Mouse (Mus musculus) limb, embryonic 14.5 days (tissue): ENCODE results near the gene Gramd1b. TPM values are rescaled to one million over a fixed set of nuclear protein-coding genes. Genes with fewer than 3 reads are reported as not detected.

ENCODE experiments used
- ATAC-seq: fragments of 200-750 bp; cut with Nextera tagmentation; 2 replicates; pipeline ENCODE4 v1.8.0; 2017; ENCODE audit warnings: low read depth, moderate number of reproducible peaks, moderate TSS enrichment; ENCODE audit not compliant: low FRiP score
- DNase-seq: peaks from one replicate; pipeline ENCODE4 v3.0.0-alpha.2; 2015; ENCODE audit warnings: low spot score
- H3K27ac ChIP-seq: fragments of 300-500 bp; sonication (generic); replicated peaks from 2 replicates; pipeline ENCODE4 v1.5.1; 2014; ENCODE audit warnings: low read depth, mild to moderate bottlenecking, low read length, moderate library complexity, mixed read lengths
- H3K27me3 ChIP-seq: fragments of 300-500 bp; sonication (generic); 2 replicates; pipeline ENCODE4 v1.6.1; 2014; ENCODE audit warnings: low read length, mixed read lengths; ENCODE audit not compliant: control insufficient read depth, insufficient read depth
- H3K36me3 ChIP-seq: fragments of 300-500 bp; sonication (generic); 2 replicates; pipeline ENCODE4 v1.6.1; 2014; ENCODE audit warnings: mild to moderate bottlenecking, low read length, moderate library complexity, mixed read lengths; ENCODE audit not compliant: control insufficient read depth, insufficient read depth
- H3K4me1 ChIP-seq: fragments of 300-500 bp; sonication (generic); 2 replicates; pipeline ENCODE4 v1.6.1; 2014; ENCODE audit warnings: antibody characterized with exemption, low read length, mixed read lengths; ENCODE audit not compliant: control insufficient read depth, insufficient read depth
- H3K4me2 ChIP-seq: fragments of 300-500 bp; sonication (generic); replicated peaks from 2 replicates; pipeline ENCODE4 v1.6.1; 2014; ENCODE audit warnings: low read depth, mild to moderate bottlenecking, low read length, moderate library complexity; ENCODE audit not compliant: severe bottlenecking
- H3K4me3 ChIP-seq: fragments of 300-500 bp; sonication (generic); replicated peaks from 2 replicates; pipeline ENCODE4 v1.5.1; 2014; ENCODE audit warnings: low read length
- H3K9ac ChIP-seq: fragments of 300-500 bp; sonication (generic); 2 replicates; pipeline ENCODE4 v1.6.1; 2014; ENCODE audit warnings: mild to moderate bottlenecking, low read depth, low read length, moderate library complexity; ENCODE audit not compliant: severe bottlenecking
- H3K9me3 ChIP-seq: fragments of 300-500 bp; sonication (generic); 2 replicates; pipeline ENCODE4 v1.6.1; 2016; ENCODE audit warnings: low read length; ENCODE audit not compliant: control insufficient read depth
- POLR2A ChIP-seq: fragments of 200-500 bp; IDR thresholded peaks from 2 replicates; pipeline ENCODE4 v1.8.0; 2012; ENCODE audit warnings: inconsistent platforms, mild to moderate bottlenecking, moderate library complexity, borderline replicate concordance; ENCODE audit not compliant: insufficient read depth, insufficient read length; ENCODE audit errors: extremely low read depth
- WGBS: fragments of 180-500 bp; shearing (Covaris S2); extraction: QIAGEN DNeasy Blood & Tissue Kit; methylation state at CpG from one replicate; pipeline ENCODE4 v1.1.7; 2014; 5-methylcytosine and 5-hydroxymethylcytosine counted together
- polyA plus RNA-seq, 2 experiments: library from polyadenylated mRNA; depleted of rRNA in 1 of 2; stranded (reverse) in 1 of 2; unstranded in 1 of 2; fragments of >200 nt; fragmentation: Nextera tagmentation in 1 of 2; extraction: Ambion mirVana in 1 of 2; gene quantifications; 2 replicates each; pipeline versions ENCODE4 v1.2.1 to v1.2.3; 2012 to 2014

Gene Gramd1b
- polyA plus RNA-seq, 2 experiments = 3.6 to 11.3 TPM

DNA sequence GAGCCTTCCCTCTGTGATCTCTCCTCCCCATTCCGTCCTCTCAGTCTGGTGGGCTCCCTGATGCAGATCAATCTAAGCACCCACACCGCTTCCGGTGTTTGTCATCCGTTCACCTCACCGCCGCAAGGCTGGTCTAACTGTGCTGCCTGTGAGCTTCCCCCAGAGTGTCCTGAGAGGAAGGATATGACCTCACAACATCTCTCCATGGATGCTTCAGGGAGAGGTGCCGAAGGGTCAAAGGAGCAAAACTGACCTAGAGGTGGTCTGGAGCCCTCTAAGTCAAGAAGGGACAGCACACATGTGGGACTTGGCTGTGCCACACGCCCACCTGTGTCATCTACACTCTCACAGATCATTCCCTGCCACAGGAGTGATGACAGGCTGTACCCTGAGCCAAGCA lies 228.8 kb downstream of the Gramd1b start:
- H3K27me3 ChIP-seq = no peaks in the 10 kb centered on the region
- no peak overlapping the region for H3K4me2 ChIP-seq
- no peaks in the 10 kb centered on the region for H3K9me3 ChIP-seq
- 88% methylated on average over 8 of the region's 8 CpGs for WGBS
- no peak for TF ChIP-seq POLR2A
- no peak for DNase-seq
- H3K36me3 ChIP-seq = peaks cover 18% of the 10 kb centered on the region
- no peak overlapping the region for H3K9ac ChIP-seq
- no peak overlapping the region for H3K4me3 ChIP-seq
- ATAC-seq = no peak
- no peaks in the 10 kb centered on the region for H3K4me1 ChIP-seq
- no peak overlapping the region for H3K27ac ChIP-seq

DNA sequence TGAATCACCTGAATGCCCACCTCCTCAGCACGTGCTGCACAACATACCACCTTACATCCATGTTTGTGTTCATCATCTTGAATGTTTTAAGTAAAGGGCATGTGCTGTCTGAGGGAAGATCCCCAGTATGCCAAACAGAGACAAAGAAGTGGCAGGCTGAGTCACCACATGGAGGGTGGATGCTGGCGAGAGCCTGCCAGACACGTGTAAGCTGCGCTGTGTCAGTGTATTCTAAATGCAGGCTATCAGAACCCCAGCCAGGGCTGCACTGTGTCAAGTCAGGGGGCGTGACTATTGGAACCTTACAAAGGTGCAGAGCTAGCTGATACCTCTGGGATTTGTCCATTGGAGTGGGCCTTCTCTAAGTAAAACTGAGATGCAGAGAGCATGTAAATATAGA lies 229.7 kb downstream of the Gramd1b start:
- no peak overlapping the region for H3K27ac ChIP-seq
- peaks cover 15% of the 10 kb centered on the region for H3K36me3 ChIP-seq
- H3K9me3 ChIP-seq = no peaks in the 10 kb centered on the region
- TF ChIP-seq POLR2A = no peak
- 86% methylated on average over 5 of the region's 5 CpGs for WGBS
- no peak overlapping the region for H3K4me3 ChIP-seq
- ATAC-seq (no peak), DNase-seq (no peak)
- no peak overlapping the region for H3K9ac ChIP-seq
- H3K4me1 ChIP-seq = no peaks in the 10 kb centered on the region
- H3K4me2 ChIP-seq = no peak overlapping the region
- no peaks in the 10 kb centered on the region for H3K27me3 ChIP-seq

DNA sequence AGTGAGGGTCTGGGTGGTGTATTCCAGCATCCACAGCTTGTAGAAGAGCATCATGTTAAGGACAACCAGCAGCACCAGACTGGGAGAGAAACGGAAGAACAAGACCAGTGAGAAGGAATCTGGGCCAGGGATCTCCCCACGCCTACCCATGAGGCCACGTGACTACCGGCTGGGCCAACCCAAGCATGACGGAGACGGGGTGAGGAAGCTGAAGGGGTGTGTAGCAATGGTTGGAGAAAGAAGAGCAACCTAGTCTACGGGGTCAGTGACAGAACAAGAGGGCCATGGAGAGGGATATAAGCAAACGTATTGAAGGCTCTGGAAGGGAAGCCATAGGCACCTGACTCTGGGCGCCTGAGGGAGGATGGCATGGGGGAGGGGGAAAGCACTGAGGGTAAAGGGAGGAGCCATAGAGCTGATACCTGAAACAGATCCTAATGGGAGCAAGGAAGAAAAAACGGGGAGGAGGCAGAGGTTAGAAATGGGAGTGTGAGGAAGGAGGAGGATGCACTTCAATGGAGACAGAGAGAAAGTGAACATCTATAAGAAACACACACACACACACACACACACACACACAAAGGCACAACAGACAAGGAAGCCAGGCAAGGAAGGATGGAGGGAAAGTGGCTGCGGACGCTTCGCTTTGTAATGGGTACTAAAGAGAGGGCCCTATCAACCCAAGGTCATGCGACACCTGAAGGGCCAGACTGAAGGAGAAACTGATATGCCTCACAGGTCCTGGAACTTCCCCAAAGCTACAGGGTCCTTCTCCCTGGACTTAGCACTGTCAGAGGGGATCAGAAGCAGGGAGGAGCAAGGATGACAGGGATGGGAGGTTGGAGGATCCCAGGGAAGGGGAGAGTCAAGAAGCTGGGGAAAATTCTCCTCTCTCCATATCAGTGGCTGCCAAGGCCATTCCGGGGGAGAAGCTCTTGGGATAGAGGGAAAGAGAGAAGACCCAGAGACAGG lies 230.9 kb downstream of the Gramd1b start:
- 90% methylated on average over 15 of the region's 15 CpGs for WGBS
- ATAC-seq = no peak
- Histone ChIP-seq H3K27me3 (no peaks in the 10 kb centered on the region), H3K9me3 (no peaks in the 10 kb centered on the region), H3K4me1 (no peaks in the 10 kb centered on the region), H3K27ac (no peak overlapping the region), H3K9ac (no peak overlapping the region), H3K36me3 (peaks cover 13% of the 10 kb centered on the region), H3K4me3 (no peak overlapping the region), H3K4me2 (no peak overlapping the region)
- no peak for DNase-seq
- TF ChIP-seq POLR2A = no peak

DNA sequence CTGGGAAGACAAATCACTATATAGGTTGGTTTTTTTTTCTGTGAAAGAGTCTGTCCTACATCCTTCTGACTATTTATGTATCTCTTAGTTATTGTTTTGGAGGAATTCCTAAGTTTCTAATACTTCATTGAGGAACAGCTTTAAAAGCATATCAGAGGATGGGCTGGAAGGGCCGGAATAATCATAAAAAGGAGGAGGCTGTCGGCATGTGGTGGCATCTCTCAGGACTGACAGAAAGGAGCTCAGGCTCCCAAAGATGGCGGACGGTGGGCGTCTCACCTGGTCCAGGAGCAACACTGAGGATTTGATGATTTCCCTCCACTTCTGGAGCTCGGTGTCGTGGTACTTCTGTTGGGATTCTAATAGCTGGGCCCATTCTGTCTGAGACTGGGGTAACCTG lies 231.9 kb downstream of the Gramd1b start:
- ATAC-seq (no peak), DNase-seq (no peak)
- H3K36me3 ChIP-seq = peaks cover 13% of the 10 kb centered on the region
- H3K27me3 ChIP-seq = no peaks in the 10 kb centered on the region
- no peak overlapping the region for H3K27ac ChIP-seq
- H3K4me3 ChIP-seq = no peak overlapping the region
- no peaks in the 10 kb centered on the region for H3K4me1 ChIP-seq
- no peak for TF ChIP-seq POLR2A
- 96% methylated on average over 7 of the region's 7 CpGs for WGBS
- H3K9ac ChIP-seq = no peak overlapping the region
- H3K4me2 ChIP-seq = no peak overlapping the region
- H3K9me3 ChIP-seq = no peaks in the 10 kb centered on the region

DNA sequence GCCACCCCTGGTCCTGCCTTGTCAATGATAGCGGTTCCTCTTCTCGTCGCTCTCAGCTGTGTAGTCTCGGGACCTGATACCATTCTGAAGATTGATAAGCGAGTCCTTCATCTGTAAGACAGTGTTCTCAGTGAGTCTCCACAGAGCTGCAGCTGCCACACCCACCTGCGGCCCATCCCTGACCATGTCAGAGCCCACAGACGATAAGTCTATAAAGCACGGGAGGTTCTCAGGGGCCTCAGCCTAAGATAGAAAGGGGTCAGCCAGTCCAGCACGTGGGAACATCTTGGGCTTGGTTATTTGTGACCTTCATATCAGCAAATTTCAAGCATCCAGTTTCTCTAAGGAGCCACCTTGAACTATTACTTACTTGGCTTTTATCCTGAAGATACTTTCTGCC lies 233.2 kb downstream of the Gramd1b start:
- Histone ChIP-seq H3K4me1 (no peaks in the 10 kb centered on the region), H3K36me3 (peaks cover 8% of the 10 kb centered on the region), H3K9ac (no peak overlapping the region), H3K4me2 (no peak overlapping the region), H3K4me3 (no peak overlapping the region), H3K27ac (no peak overlapping the region), H3K9me3 (no peaks in the 10 kb centered on the region), H3K27me3 (no peaks in the 10 kb centered on the region)
- DNase-seq = no peak
- TF ChIP-seq POLR2A = no peak
- no peak for ATAC-seq
- 92% methylated on average over 9 of the region's 9 CpGs for WGBS

DNA sequence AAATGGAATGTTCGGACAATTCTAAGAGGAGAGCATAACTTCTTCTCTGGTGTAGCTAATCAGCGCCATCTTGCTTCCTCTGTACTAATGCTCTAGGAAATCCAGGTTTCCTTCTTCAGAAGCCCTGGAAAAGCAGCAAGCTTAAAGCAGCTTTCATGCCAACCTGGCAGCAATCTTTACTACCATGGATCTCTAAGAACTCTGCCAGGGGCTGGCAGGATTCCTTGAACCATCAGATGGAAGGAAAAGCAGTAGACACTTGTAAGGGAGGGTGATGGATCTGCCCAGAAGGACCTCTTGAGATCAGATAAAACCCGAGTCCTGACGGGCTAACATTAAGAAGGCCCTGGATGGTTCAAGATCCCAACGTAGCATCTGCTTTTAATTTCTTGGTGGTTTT lies 234.9 kb downstream of the Gramd1b start:
- no peak for DNase-seq
- H3K4me1 ChIP-seq = no peaks in the 10 kb centered on the region
- 93% methylated on average over 5 of the region's 5 CpGs for WGBS
- H3K27ac ChIP-seq = no peak overlapping the region
- ATAC-seq = no peak
- H3K4me2 ChIP-seq = no peak overlapping the region
- no peak overlapping the region for H3K4me3 ChIP-seq
- H3K9ac ChIP-seq = no peak overlapping the region
- peaks cover 8% of the 10 kb centered on the region for H3K36me3 ChIP-seq
- TF ChIP-seq POLR2A = no peak
- H3K9me3 ChIP-seq = no peaks in the 10 kb centered on the region
- no peaks in the 10 kb centered on the region for H3K27me3 ChIP-seq
